Mouse (Mus musculus) retina, adult 2 months (tissue): ENCODE results near the gene Ttll12.

Experiments used
- DNase-seq: peaks from one replicate; pipeline ENCODE4 v3.0.0-alpha.2; 2012; ENCODE audit warnings: low read depth, low spot score

The Ttll12 gene

DNA sequence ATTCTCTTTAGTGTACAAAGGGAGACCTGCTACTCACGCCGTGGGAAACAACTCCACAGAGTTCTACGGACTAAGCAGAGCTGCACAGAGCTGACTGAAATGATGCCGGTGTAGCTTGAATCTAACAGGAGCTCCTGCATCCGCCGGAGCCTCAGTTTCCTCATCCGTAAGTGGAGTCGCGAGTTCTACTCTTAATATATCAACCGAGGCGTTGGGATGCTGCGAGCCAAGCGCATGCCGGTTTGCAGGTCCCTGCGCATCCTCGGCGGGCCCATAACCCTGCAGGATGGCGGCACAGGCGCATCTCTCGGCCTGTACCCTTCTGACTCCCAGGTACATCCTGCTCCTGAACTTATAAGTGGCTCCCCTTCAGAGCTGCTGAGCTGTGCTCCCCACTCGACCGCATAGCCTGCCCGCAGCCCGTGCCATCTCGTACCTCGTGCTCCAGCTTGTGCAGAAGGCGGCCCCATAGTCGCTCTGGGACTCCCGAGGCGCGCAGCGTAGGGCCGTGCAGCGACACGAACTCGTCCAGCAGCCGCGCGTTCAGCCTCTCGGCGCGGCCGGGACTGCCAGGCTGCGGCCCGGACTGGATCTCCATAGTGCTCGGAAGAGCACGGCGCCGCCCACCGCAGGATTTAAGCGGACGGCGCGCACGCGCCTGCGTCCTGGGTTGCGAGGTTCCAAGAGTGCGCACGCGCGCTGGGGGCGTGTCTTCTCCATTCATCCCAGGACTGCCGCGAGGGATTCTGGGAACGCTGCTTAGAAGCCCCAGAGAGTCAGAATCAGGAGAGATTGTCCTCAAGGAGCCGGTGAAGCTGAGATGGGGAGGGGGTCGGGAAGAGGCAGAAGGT, at the start of gene Ttll12:
Gene Ttll12, minus strand, starts transcription at position 645 of the 851 bp plus-strand sequence.
- peak; percentile 92 for DNase-seq

DNA sequence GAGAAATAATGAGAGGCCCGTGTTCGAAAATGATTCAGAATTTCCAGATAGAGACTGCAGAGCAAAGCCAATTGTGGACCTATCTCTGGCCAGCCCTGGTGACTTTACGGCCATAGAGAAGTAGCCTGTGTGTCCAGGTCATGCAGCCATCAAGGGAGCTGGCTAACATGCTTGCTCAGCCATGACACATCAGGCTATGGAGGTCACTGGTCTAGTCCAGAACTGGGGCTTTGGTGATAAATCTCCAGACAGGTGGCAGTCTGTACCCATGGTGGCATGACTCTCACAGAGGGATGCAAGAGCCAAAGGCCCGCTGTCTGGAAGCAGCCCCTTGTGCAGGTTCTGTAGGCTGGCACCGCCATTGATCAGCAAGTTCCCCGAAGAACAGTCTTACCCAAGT, 47.6 kb upstream of the Ttll12 start:
- no peak for DNase-seq

DNA sequence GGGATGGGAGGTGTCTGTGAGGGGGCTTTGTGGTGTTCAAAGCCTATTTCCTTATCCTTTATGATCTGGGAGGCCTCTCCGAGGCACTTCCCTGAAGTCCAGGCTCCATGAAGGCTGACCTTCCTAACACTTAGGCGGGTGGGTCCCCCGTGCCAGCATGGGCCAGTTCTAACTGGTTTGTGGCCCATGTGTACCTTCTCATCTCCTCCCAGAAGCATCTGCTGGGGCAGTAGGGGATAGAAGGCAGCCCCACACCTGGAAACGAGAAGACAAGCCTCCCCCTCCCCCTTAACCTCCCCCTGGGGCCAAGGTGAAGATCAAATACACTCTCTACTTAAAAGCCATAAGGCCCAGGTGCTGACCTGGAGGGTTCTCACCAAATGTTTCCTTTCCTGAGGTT, 45.3 kb upstream of the Ttll12 start:
- no peak for DNase-seq

DNA sequence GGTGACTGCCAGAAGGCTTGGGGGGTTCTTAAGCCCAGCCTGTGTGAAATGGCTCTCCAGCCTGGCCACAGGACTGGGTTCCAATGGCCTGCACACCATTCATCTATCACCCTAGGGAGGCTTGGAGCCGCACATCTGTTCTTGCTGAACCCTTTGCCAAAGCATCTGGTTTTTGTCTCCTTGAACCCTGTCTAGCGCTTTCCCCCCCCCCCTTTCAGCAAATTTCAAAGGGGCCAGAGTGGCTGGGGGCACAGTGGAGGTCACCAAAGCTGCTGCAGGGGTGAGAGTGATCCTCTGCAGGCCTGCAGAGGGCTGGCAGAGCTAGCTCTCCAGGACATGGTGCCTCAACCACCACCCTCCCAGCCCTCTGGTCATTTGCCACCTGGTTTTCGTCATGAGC, 44.2 kb upstream of the Ttll12 start:
- DNase-seq, result no peak

DNA sequence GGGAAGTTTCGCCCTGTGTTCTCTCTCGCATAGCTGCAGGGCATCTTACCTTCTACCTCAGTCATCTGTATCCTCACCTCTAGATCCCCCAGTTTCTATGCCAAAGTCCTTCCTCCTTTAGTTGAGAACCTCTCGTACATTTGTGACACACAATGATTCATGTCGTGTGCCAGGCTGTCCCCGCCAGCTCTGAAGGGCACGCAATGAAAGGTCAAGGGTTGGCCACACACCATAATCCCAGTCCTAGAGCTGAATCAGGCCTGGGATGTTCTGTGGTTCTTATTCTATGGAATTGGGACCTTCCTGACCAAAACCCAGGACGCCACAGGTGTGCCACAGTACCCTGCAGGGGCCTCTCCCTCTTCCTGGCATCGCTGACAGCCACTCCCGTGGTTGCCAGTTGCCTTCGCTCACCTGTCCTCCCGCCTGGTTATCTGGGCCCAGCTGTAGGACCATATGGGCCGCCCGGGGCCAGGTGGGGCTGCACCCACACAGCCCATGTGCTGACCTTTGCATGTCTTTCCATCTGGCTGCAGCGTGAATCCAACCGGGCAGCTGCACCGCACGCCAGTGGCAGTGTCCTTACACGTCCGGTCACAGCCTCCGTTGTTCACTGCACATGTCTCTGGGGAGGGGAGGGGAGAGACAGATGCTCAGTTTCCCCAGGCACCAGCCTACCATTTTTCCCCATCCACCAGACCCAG, 43.4 kb upstream of the Ttll12 start:
- no peak for DNase-seq

DNA sequence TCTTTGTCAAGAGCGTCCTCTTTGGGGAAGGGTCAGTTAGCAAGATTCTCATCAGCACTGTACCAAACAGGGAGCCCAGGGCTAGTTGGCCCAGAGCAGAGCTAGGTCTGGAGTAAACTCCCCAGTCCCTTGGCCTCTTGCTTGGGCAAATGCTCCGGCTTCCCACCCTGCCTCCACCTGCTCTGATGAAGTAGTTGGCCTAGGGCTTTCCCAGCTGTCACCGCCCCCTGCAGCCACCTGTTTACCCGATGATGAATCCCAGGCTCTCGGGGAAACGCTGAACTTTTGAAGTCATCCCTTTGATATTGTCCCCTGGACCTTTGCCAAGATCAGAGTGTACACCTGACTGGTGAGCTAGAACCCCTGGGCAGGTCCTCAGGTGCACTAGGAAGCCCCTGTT, 41.8 kb upstream of the Ttll12 start:
- no peak for DNase-seq

DNA sequence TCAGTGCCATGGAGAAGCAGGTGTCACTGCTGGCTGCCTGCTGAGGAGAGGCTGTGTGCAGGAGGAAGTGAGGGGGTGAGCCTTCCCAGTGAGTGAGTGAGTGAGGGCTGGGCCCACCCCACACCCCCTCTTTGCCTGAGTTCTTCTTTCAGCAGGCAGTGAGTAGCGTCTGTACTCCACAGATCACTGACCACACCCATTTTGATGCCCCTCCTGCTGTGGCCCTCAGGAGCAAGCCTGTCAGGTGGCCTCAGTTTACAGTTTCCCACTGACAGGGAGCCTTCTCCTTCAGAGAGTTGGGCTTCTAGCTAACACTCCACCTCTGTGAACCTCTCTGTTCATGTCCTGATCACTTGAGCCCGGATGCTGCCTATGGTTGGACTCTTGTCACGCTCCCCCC, 40.3 kb upstream of the Ttll12 start:
- DNase-seq, result no peak

DNA sequence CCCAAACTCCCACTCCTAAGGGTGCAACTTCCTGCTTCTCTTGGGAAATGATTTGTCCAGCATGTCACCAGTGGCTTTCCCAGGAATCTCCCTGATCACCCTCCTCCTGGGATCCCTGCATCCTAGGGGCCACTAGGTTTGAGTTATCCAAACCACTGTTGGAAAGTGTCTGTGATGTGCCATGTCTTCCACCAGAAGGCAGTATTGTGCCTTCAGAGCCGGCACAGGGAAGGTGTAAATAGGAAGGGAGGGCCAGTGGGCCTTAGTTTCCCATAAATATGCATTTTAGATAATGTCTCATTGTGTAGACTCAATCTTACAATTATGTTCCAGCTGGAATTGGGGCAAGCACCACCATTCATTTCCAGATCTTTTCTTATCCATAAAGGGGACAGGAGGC, 39.1 kb upstream of the Ttll12 start:
- no peak for DNase-seq

DNA sequence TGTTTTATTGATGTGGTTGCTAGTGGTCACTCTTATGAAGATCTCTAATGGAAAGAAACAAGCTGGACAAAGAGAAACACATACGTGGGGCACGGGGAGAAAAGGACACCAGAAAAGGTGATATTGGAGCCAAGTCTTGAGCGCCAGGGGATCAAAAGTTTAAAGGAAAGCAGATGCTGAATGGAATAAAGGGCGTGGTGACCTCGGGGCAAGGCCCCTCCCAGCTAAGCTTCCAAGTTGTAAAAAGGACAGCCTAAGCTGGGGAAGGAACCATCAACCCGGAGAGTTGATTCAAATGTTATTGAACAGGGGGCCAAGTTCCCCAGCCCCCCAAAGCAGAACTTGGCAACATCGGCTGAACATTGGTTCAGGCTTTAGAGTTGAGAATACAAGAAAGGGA, 36.1 kb upstream of the Ttll12 start:
- no peak for DNase-seq

DNA sequence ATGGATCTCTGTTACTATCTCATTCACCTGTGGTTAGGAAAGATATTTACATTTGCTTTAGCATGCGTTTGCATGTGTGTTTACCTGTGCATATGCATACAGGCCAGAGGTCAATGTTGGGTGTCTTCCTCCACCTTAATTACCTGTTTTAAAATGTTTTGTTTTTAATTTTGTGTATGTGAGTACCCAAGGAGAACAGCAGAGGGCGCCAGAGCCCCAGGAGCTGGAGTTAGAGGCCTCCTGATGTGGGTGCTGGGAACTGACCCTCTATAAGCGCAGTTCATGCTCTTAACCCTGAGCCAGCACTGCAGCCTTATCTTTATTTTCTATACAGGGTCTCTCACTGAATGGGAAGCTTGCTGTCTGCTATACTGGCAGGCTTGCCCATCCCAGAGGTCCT, 34.8 kb upstream of the Ttll12 start:
- no peak for DNase-seq

DNA sequence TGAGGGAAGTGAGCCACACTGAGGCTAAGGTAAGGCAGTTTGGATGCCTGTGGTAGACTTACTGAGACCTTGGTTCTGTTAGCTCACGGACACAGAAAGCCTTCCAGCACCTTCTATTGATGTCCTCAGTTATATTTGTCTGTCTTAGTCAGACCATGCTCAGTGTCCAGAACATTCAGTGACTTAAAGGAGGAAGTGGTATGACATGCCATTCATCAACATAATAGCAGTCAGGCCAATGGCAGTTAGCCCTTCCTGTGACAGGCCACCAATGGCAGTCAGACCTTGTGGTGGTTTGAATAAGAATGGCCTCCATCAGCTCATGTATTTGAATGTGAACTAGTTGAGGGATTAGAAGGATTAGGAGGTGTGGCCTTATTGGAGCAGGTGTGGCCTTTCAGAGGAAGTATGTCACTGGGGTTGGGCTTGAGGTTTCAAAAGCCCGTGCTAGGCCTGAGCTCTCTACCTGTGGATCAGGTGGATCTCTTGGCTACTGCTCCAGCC, 31.2 kb upstream of the Ttll12 start:
- DNase-seq, result no peak

DNA sequence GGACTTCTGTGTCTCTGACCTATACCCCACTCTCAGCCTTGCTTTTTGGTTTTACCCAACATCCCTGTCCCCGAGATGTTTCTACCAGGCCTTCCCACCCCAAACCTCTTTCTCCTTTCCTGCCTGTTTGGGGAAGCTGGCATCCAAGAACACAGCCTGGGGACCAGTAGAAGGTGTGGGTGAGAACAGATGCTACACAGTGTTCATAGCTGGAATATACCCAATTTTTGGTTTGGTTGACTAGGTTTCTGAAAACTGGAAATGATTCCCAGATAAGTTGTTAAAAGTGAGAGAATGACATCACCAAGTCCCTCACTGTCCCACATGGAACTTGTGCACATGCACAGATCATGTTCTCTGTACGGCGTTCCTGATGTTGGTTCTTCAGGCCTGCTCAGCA, 20.3 kb upstream of the Ttll12 start:
- DNase-seq, result no peak

DNA sequence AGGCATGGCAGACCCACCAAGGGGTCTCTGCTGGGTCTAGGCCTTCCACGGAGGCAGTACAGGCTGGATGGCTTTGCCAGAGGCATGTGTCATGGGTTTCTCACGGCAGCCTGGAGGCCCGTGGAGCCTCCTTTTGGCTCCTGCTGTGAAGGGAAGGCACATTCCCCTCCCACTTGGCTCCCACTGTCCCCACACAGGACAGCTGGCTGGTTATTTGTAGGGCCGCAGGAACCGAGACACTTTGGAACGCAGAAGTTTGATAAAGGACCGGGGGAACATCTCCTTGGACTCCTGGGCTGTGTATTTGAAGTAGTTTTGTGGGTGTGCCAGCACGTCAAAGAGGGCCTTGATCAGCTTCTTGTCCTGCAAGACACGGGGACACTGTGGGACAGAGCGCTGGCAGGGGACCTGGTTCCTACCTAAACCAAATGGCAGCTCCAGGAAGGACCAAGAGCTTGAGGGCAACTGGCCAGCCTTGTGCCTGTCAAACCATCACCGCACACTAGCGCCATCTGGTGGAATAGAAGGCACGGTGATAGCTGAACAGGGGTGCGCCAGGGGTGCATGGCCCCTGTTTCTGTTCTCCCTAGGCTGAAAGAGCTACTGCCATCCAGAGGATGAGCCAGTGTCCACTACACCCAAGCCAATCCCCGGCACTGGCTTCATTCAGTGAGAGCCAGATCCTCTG, 12.3 kb upstream of the Ttll12 start:
- DNase-seq, result peak; percentile 40

DNA sequence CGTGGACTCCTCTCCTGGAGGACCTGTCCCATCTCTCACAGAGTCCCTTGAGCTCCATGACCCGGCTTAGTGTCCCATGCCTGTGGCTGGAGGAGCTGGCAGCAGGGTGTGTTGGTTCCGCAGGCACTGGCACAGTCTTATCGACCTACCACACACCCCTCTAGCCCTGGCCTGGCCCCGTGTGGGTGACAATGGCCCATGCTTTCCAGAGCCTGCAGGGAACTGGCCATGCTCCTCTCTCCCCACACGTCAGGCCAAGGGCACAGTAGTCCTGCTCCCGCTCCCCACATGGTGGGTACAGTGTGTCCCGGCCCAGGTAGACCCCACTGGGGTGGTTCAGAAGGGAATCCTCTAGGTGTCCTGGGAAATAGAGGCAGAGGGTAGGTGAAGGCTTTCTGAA, 11.7 kb upstream of the Ttll12 start:
- DNase-seq, result no peak

DNA sequence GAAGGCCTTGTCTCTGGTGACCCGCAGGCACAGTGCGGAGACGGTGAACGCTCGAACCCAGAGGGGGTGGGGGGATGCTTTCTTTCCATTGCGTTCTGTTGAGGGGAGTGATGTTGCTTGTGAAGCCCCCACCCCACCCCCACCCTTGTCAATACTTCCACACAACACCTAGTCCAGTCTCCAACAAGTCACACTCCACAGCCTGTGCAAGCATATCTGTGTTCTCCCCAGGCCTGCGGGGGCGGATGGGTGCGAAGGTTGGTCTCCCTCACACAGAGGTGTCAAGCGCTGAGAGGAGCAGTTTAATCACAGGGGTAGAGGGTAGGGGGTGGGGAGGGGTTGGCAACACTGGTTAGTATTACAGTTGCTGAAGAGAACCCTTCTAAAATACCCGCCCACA, 11.3 kb upstream of the Ttll12 start:
- DNase-seq, result no peak

DNA sequence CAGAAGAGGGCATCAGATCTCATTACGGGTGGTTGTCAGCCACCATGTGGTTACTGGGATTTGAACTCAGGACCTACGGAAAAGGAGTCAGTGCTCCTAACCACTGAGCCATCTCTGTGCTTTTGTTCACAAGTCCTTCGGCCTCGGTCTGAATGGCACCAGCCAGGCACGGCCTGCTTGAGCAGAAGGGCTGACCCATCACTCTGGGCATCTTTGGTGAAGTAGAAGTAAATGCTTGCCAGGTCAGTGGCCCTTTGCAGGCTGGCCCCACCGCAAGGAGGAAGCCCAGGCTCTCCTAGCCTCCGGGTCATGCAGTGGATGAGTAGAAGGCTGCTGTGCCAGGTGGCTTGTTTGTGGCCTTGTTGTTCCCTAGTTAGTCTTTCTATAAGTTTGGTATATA, 8.5 kb upstream of the Ttll12 start:
- DNase-seq, result no peak

DNA sequence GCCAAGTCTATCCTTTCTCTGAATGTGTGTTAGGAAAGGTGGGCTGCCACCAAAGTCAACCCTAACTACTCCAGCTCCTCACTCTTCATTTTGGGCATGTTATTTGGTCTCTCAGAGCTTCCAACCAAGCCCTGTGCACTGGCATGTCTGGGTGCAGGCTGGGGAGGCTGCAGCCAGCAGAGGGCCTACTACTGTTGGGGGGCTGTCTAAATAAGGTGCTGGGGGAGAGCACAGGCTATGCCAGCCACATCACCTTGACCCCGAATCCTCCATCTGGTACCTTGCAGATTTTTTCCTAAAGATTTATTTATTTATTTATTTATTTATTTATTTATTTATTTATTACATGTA, 8.1 kb upstream of the Ttll12 start:
- no peak for DNase-seq

DNA sequence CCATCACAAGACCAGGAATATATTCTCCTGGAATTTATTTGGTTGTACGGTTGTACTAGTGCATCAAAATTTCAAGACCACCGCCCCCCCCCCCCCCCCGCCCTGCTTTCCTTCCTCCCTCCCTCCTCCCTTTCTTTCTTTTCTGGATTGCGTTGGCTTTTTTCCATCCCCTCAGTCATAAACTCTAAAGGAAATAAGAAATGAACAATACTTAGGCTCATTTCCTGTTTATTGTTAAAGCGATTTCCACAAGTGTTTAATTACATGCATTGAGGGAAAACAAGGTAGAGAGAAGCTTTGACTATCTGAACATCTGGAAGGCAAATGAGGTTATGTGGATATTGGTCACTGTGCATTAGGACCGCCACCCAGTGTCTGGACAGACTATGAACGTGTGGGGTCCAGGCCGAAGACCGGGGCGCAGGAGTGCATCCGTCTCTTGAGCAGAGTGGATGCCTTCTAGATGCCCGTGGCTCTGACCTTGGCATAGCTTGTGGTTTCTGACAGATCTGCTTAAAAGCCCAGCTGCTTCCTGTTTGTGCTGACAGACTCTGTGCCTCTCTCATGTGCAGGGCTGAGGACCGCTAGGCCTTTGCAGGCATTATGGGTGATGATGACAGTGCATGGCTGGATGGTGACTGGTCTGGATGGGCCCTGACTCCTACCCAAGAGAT, 7.6 kb upstream of the Ttll12 start:
- DNase-seq, result no peak

DNA sequence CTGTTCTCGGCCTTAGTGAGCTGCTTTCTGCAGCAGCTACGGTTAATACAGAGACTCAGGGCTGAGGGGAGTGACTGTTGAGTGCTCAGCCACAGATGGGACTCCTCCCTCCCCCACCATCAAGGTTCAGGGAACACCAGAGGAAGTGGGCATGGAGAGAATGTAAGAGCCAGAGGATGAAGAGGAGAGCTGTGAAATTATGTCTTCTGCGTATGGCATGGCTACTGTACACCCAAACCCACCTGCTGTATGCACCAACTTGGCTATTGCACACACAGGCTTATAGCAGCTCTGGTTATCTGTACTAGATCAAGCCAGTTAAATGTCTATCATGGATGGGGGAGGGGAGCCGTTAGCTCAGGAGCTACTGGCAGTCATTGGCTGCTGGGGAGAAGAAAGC, 6.2 kb upstream of the Ttll12 start:
- no peak for DNase-seq

DNA sequence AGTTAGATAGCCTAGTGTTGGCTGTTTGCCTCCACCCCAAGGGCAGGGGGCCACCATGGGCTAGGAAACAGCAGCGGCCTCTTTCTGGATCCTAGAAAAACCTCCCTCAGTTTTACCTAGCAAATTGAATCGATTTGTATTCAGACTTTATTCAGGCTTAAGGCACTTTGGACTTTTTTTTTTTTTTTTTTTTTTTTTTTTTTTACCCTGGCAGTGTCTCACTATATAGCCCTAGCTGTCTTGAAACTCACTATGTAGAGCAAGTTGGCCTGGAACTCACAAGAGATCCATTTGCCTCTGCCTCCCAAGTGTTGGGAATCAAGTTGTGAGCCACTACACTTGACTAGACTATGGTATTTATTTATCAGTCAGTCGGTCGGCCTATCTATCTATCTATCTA, 1.9 kb upstream of the Ttll12 start:
- no peak for DNase-seq

DNA sequence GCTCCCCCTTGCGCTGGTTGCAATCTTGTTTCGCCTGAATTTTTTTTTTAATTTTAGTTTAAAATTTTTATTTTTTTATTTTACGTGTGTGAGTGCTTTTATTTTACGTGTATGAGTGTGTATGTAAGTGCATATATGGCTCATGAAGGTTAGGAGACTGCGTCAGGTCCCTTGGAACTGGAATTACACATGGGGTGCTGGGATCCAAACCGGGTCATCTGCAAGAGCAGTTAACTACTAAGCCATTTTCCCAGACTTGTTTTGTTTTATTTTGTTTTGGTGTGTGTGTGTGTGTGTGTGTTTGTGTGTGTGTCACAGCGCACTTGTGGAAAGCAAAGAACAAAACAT, 381 bp upstream of the Ttll12 start:
- no peak for DNase-seq
